Mouse (Mus musculus) stomach, postnatal 0 days (tissue): Measurements from ENCODE around the gene Tpd52l2.

Experiments used
- CTCF ChIP-seq: IDR thresholded peaks from 2 replicates; pipeline ENCODE4 v1.5.1; 2016; ENCODE audit warnings: antibody characterized with exemption, low read depth, mild to moderate bottlenecking, moderate library complexity
- EP300 ChIP-seq: optimal IDR thresholded peaks from 2 replicates; pipeline ENCODE3; 2016; ENCODE audit warnings: antibody characterized with exemption

DNA sequence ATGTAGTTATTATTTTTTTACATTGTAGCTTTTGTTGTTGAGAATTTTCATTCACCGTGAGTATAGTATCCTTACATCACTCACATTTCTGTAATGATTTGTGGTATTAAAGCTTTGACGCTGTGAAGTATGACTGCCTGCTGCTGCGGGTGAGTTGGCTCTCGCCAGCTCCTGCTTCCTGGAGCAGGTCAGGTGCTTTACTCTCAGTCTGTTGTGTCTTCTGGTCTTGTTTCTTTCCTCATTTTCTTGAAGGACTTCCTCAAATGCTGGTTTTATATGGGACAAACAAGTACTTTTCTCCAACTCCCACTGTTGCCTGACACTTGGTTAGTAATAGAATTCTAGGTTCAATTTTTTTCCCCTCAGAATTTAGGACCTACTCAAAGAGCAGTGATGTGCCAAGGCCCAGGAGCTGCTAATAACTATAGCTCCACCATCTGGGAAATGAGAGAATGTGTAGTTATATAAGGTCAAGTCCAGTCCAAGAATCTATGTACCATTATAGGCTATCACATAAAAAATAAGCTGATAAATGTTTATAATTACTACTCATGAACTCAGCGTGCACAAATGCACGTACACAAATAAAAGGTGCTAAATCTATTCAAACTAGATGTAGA lies 44.9 kb downstream of the Tpd52l2 start:
- TF ChIP-seq CTCF (peak; percentile 11; the same call in 1 of the 2 replicates), EP300 (no peak)
